In genomic region chr8:123860386-123860785, GRCm38 (mm10) we compare ENCODE assay signal across 8 mouse cellular contexts. TPM values are rescaled to one million over a fixed set of nuclear protein-coding genes. Genes with fewer than 3 reads are reported as not detected.
DNase-seq lines count a peak whose midpoint lies in the region; ATAC-seq and TF ChIP-seq lines count a peak whose summit lies in the region.

No protein-coding gene starts in this region.

- peak overlapping the region; percentile 99 for H3K4me2 ChIP-seq in kidney, embryonic 15.5 days
- peak overlapping the region; percentile 95 for H3K4me2 ChIP-seq in embryonic facial prominence, embryonic 14.5 days (ENCODE audit: low read depth, low read length)
- peak overlapping the region; percentile 98 for H3K4me2 ChIP-seq in intestine, embryonic 16.5 days (ENCODE audit: low read depth, low read length)
- peak overlapping the region; percentile 80 for H3K4me2 ChIP-seq in myocyte (ENCODE audit: low read depth)

- no peak overlapping the region for H3K9ac ChIP-seq in kidney, embryonic 15.5 days
- 0 out of 2 replicates have a peak overlapping the region, but pooled peaks have one; percentile 75 for H3K9ac ChIP-seq in embryonic facial prominence, embryonic 14.5 days (ENCODE audit: low read depth, low read length)
- H3K9ac ChIP-seq in intestine, embryonic 16.5 days (ENCODE audit: low read depth, low read length), result no peak overlapping the region

- H3K9me3 ChIP-seq in kidney, embryonic 15.5 days (replicated peaks), result no peaks in the 10 kb centered on the region
- no peaks in the 10 kb centered on the region for H3K9me3 ChIP-seq in embryonic facial prominence, embryonic 14.5 days (ENCODE audit: control insufficient read depth, low read length)
- H3K9me3 ChIP-seq in intestine, embryonic 16.5 days (ENCODE audit: control insufficient read depth, low read length), result no peaks in the 10 kb centered on the region

- H3ac ChIP-seq in myocyte (ENCODE audit: control insufficient read depth, insufficient read length), result no peak overlapping the region

- H3K4me1 ChIP-seq in kidney, embryonic 15.5 days, result peaks cover 16% of the 10 kb centered on the region
- no peaks in the 10 kb centered on the region for H3K4me1 ChIP-seq in embryonic facial prominence, embryonic 14.5 days (ENCODE audit: control insufficient read depth, insufficient read depth, low read length)
- peaks cover 10% of the 10 kb centered on the region for H3K4me1 ChIP-seq in intestine, embryonic 16.5 days (ENCODE audit: control insufficient read depth, insufficient read depth, low read length)

- no peaks in the 10 kb centered on the region for H3K79me2 ChIP-seq in myocyte (ENCODE audit: control insufficient read depth, insufficient read depth)

- ATAC-seq in kidney, embryonic 15.5 days (replicated peaks; ENCODE audit: low FRiP score), result no peak
- no peak for ATAC-seq in embryonic facial prominence, embryonic 14.5 days (ENCODE audit: low read depth)
- ATAC-seq in intestine, embryonic 16.5 days, result no peak

- H3K4me3 ChIP-seq in kidney, embryonic 15.5 days (replicated peaks), result peak overlapping the region; percentile 80
- H3K4me3 ChIP-seq in embryonic facial prominence, embryonic 14.5 days (ENCODE audit: low read depth, low read length), result peak overlapping the region; percentile 88; the same call in 1 of the 2 replicates
- peak overlapping the region; percentile 96; the same call in 1 of the 2 replicates for H3K4me3 ChIP-seq in intestine, embryonic 16.5 days (ENCODE audit: low read length)
- peak overlapping the region; percentile 71 for H3K4me3 ChIP-seq in myocyte

- WGBS in kidney, embryonic 15.5 days, result 77% methylated on average over 4 of the region's 4 CpGs
- 73% methylated on average over 4 of the region's 4 CpGs for WGBS in embryonic facial prominence, embryonic 14.5 days
- 72% methylated on average over 4 of the region's 4 CpGs for WGBS in intestine, embryonic 16.5 days

- TF ChIP-seq POLR2A in myocyte (IDR thresholded peaks at IDR 0.05; ENCODE audit: insufficient read length, low read depth), result no peak

- DNase-seq in kidney, adult 8-10 months, result no peak
- no peak for DNase-seq in embryonic facial prominence, embryonic 14.5 days (ENCODE audit: low spot score)
- DNase-seq in urinary bladder, postnatal 25 days (ENCODE audit: low spot score), result no peak
- DNase-seq in left cerebral cortex, adult 9 months (ENCODE audit: low spot score in 2 of 2), result no peak
- DNase-seq in embryo, embryonic 10 days (ENCODE audit: low spot score), result no peak

- H3K27me3 ChIP-seq in kidney, embryonic 15.5 days, result peaks cover 58% of the 10 kb centered on the region
- peaks cover 3% of the 10 kb centered on the region; the same call in 1 of the 2 replicates for H3K27me3 ChIP-seq in embryonic facial prominence, embryonic 14.5 days (replicated peaks; ENCODE audit: control insufficient read depth, insufficient read depth, low read length)
- peaks cover 9% of the 10 kb centered on the region; the same call in 1 of the 2 replicates for H3K27me3 ChIP-seq in intestine, embryonic 16.5 days (replicated peaks; ENCODE audit: control insufficient read depth, insufficient read depth, low read length)
- H3K27me3 ChIP-seq in myocyte (ENCODE audit: control insufficient read depth, insufficient read depth, insufficient read length), result peaks cover 6% of the 10 kb centered on the region

- no peak overlapping the region for H3K27ac ChIP-seq in kidney, embryonic 15.5 days
- no peak overlapping the region for H3K27ac ChIP-seq in embryonic facial prominence, embryonic 14.5 days (replicated peaks; ENCODE audit: low read depth, low read length)
- no peak overlapping the region; the same call in 1 of the 2 replicates for H3K27ac ChIP-seq in intestine, embryonic 16.5 days (ENCODE audit: low read length)

- H3K36me3 ChIP-seq in kidney, embryonic 15.5 days, result no peaks in the 10 kb centered on the region
- H3K36me3 ChIP-seq in embryonic facial prominence, embryonic 14.5 days (ENCODE audit: control insufficient read depth, insufficient read depth, low read length), result no peaks in the 10 kb centered on the region
- H3K36me3 ChIP-seq in intestine, embryonic 16.5 days (ENCODE audit: control insufficient read depth, insufficient read depth, low read length), result no peaks in the 10 kb centered on the region
- no peaks in the 10 kb centered on the region for H3K36me3 ChIP-seq in myocyte (ENCODE audit: control insufficient read depth, insufficient read depth)

TF ChIP-seq in myocyte, 11 proteins besides CTCF, POLR2A, EP300 and RAD21:
- TF ChIP-seq SRF (IDR thresholded peaks at IDR 0.05; ENCODE audit: control insufficient read depth, insufficient read length, low read depth) (no peak), REST (IDR thresholded peaks at IDR 0.05; ENCODE audit: insufficient read depth, insufficient read length) (no peak), CEBPB (IDR thresholded peaks at IDR 0.05; ENCODE audit: insufficient read depth, poor library complexity, severe bottlenecking) (no peak), TCF12 (IDR thresholded peaks at IDR 0.05; ENCODE audit: insufficient read depth, poor library complexity, severe bottlenecking) (no peak), TCF3 (IDR thresholded peaks at IDR 0.05; ENCODE audit: insufficient read length, low read depth) (no peak)

RNA-seq across cellular contexts. Expression of gene Ccsap, which starts 0.4 kb away (rescaled TPM):
- polyA plus RNA-seq in kidney, embryonic 15.5 days (2015; fragmentation: Nextera tagmentation; extraction: Ambion mirVana), result 3.5 TPM in 2 replicates
- polyA plus RNA-seq in embryonic facial prominence, embryonic 14.5 days (2014; fragmentation: Nextera tagmentation; extraction: Ambion mirVana), result 4.4 and 4.6 TPM in 2 replicates
- 2.3 and 2.7 TPM in 2 replicates for polyA plus RNA-seq in intestine, embryonic 16.5 days (2015; fragmentation: Nextera tagmentation; extraction: Ambion mirVana)
- polyA plus RNA-seq in myocyte (2012; fragmentation: generic; extraction: Trizol), result 2.3 TPM

RNA-seq across cellular contexts. Expression of gene Acta1, which starts 34.2 kb away (rescaled TPM):
- polyA plus RNA-seq in kidney, embryonic 15.5 days (2015; fragmentation: Nextera tagmentation; extraction: Ambion mirVana), result 132 and 232 TPM in 2 replicates
- polyA plus RNA-seq in embryonic facial prominence, embryonic 14.5 days (2014; fragmentation: Nextera tagmentation; extraction: Ambion mirVana), result 2,164 and 3,230 TPM in 2 replicates
- 11.1 and 14.3 TPM in 2 replicates for polyA plus RNA-seq in intestine, embryonic 16.5 days (2015; fragmentation: Nextera tagmentation; extraction: Ambion mirVana)
- 9,007 TPM for polyA plus RNA-seq in myocyte (2012; fragmentation: generic; extraction: Trizol)

RNA-seq across cellular contexts. Expression of gene Rab4a, which starts 54.6 kb away (rescaled TPM):
- 39.6 and 44.9 TPM in 2 replicates for polyA plus RNA-seq in kidney, embryonic 15.5 days (2015; fragmentation: Nextera tagmentation; extraction: Ambion mirVana)
- 46.6 and 46.8 TPM in 2 replicates for polyA plus RNA-seq in embryonic facial prominence, embryonic 14.5 days (2014; fragmentation: Nextera tagmentation; extraction: Ambion mirVana)
- polyA plus RNA-seq in intestine, embryonic 16.5 days (2015; fragmentation: Nextera tagmentation; extraction: Ambion mirVana), result 66.9 and 71.9 TPM in 2 replicates
- polyA plus RNA-seq in myocyte (2012; fragmentation: generic; extraction: Trizol), result 24.0 TPM
